11 mouse cellular contexts compared by ENCODE assay signal in genomic region chr16:50462226-50462870, GRCm38 (mm10). TPM values are rescaled to one million over a fixed set of nuclear protein-coding genes. Genes with fewer than 3 reads are reported as not detected.
DNase-seq lines count a peak whose midpoint lies in the region; ATAC-seq lines count a peak whose summit lies in the region.
"Had no signal": no experiment of that assay in that cellular context is flagged by ENCODE, and none has a peak within 500 bp of the region (broad histone marks: within the 10 kb centered on the region; RNA-seq: fewer than 3 reads in every experiment).

No protein-coding gene starts in this region.

- no peak overlapping the region for H3K27ac ChIP-seq in heart, embryonic 14.5 days (replicated peaks in 1 of 2; ENCODE audit: control insufficient read depth in 1 of 2, insufficient read depth in 1 of 2, low read depth in 2 of 2, low read length in 2 of 2)
- H3K27ac ChIP-seq in midbrain, embryonic 11.5 days (ENCODE audit: low read depth, low read length) = no peak overlapping the region
- no peak overlapping the region for H3K27ac ChIP-seq in midbrain, embryonic 13.5 days
- no peak overlapping the region for H3K27ac ChIP-seq in neural tube, embryonic 14.5 days (ENCODE audit: low read depth, low read length)

- 30% methylated on average over 10 of the region's 10 CpGs for WGBS in heart, embryonic 14.5 days
- 38% methylated on average over 10 of the region's 10 CpGs for WGBS in midbrain, embryonic 11.5 days
- WGBS in midbrain, embryonic 13.5 days = 34% methylated on average over 10 of the region's 10 CpGs
- 20% methylated on average over 10 of the region's 10 CpGs for WGBS in neural tube, embryonic 14.5 days

- DNase-seq in heart, adult 9 months (ENCODE audit: low spot score in 2 of 2) = no peak
- peak; percentile 80 for DNase-seq in midbrain, embryonic 11.5 days (ENCODE audit: low spot score, missing footprints)
- DNase-seq in urinary bladder, adult 18-20 months (ENCODE audit: low spot score in 2 of 2) = no peak
- DNase-seq in cerebellum, postnatal 4 days (ENCODE audit: low spot score in 2 of 2) = no peak
- DNase-seq: kidney, adult 18-20 months; thymus, postnatal 25 days had no signal

- H3K4me3 ChIP-seq in heart, embryonic 14.5 days (ENCODE audit: control insufficient read depth in 1 of 2, insufficient read depth in 1 of 2, low read depth in 1 of 2, low read length in 2 of 2) = no peak overlapping the region
- no peak overlapping the region for H3K4me3 ChIP-seq in midbrain, embryonic 11.5 days (ENCODE audit: low read depth, low read length)
- H3K4me3 ChIP-seq in midbrain, embryonic 13.5 days (replicated peaks) = no peak overlapping the region
- no peak overlapping the region for H3K4me3 ChIP-seq in neural tube, embryonic 14.5 days (ENCODE audit: low read depth, low read length)

- no peaks in the 10 kb centered on the region for H3K27me3 ChIP-seq in heart, embryonic 14.5 days (ENCODE audit: control insufficient read depth, insufficient read depth, low read length)
- H3K27me3 ChIP-seq in midbrain, embryonic 11.5 days (ENCODE audit: control insufficient read depth, insufficient read depth, low read length) = no peaks in the 10 kb centered on the region
- H3K27me3 ChIP-seq in midbrain, embryonic 13.5 days = no peaks in the 10 kb centered on the region
- no peaks in the 10 kb centered on the region for H3K27me3 ChIP-seq in neural tube, embryonic 14.5 days (ENCODE audit: control insufficient read depth, insufficient read depth, low read length)

- H3K4me1 ChIP-seq in heart, embryonic 14.5 days (ENCODE audit: control insufficient read depth in 2 of 2, insufficient read depth in 2 of 2, low read length in 2 of 2) = peaks cover 0 to 4% of the 10 kb centered on the region in 2 experiments; a peak in 1 of 4 replicates
- no peaks in the 10 kb centered on the region for H3K4me1 ChIP-seq in midbrain, embryonic 11.5 days (ENCODE audit: control insufficient read depth, insufficient read depth, low read length)
- no peaks in the 10 kb centered on the region for H3K4me1 ChIP-seq in midbrain, embryonic 13.5 days (replicated peaks)
- H3K4me1 ChIP-seq in neural tube, embryonic 14.5 days (ENCODE audit: control insufficient read depth, insufficient read depth, low read length) = no peaks in the 10 kb centered on the region

- ATAC-seq in heart, embryonic 14.5 days (ENCODE audit: insufficient number of reproducible peaks, insufficient read depth, low FRiP score, low read depth) = no peak
- no peak for ATAC-seq in midbrain, embryonic 11.5 days (ENCODE audit: low FRiP score)
- no peak for ATAC-seq in midbrain, embryonic 13.5 days
- 0 out of 2 replicates have a peak, but pooled peaks have one; percentile 29 for ATAC-seq in common myeloid progenitor, adult 5-6 weeks (replicated peaks; ENCODE audit: low read depth, poor library complexity, severe bottlenecking)
- peak; percentile 31; the same call in 1 of the 2 replicates for ATAC-seq in neural tube, embryonic 14.5 days (ENCODE audit: low read depth)

- 0 out of 2 replicates have a peak overlapping the region, but pooled peaks have one; percentile 3 for H3K4me2 ChIP-seq in heart, embryonic 14.5 days (ENCODE audit: low read length)
- H3K4me2 ChIP-seq in midbrain, embryonic 11.5 days = no peak overlapping the region
- no peak overlapping the region for H3K4me2 ChIP-seq in midbrain, embryonic 13.5 days (replicated peaks)
- H3K4me2 ChIP-seq in neural tube, embryonic 14.5 days (ENCODE audit: low read depth, low read length) = no peak overlapping the region

- H3K36me3 ChIP-seq in heart, embryonic 14.5 days (ENCODE audit: control insufficient read depth, insufficient read depth, low read length) = no peaks in the 10 kb centered on the region
- H3K36me3 ChIP-seq in midbrain, embryonic 11.5 days (ENCODE audit: control insufficient read depth, insufficient read depth, low read length) = no peaks in the 10 kb centered on the region
- H3K36me3 ChIP-seq in midbrain, embryonic 13.5 days = no peaks in the 10 kb centered on the region
- H3K36me3 ChIP-seq in neural tube, embryonic 14.5 days (ENCODE audit: control insufficient read depth, insufficient read depth, low read length) = no peaks in the 10 kb centered on the region
- H3K36me3 ChIP-seq: G1E had no signal

- no peak overlapping the region for H3K9ac ChIP-seq in heart, embryonic 14.5 days (ENCODE audit: low read length)
- no peak overlapping the region for H3K9ac ChIP-seq in midbrain, embryonic 11.5 days (ENCODE audit: low read length)
- no peak overlapping the region for H3K9ac ChIP-seq in midbrain, embryonic 13.5 days (replicated peaks)
- no peak overlapping the region for H3K9ac ChIP-seq in neural tube, embryonic 14.5 days (replicated peaks; ENCODE audit: low read depth, low read length)

- H3K9me3 ChIP-seq in heart, embryonic 14.5 days (ENCODE audit: control insufficient read depth, low read length) = no peaks in the 10 kb centered on the region
- H3K9me3 ChIP-seq in midbrain, embryonic 11.5 days (ENCODE audit: control insufficient read depth, low read length) = no peaks in the 10 kb centered on the region
- no peaks in the 10 kb centered on the region for H3K9me3 ChIP-seq in midbrain, embryonic 13.5 days
- H3K9me3 ChIP-seq in neural tube, embryonic 14.5 days (ENCODE audit: control insufficient read depth, low read length) = no peaks in the 10 kb centered on the region
- H3K9me3 ChIP-seq: G1E had no signal

RNA-seq across cellular contexts. Expression of gene Bbx, which starts 30.2 kb away (rescaled TPM):
- 28.8 and 33.1 TPM in 2 replicates for polyA plus RNA-seq in heart, embryonic 14.5 days (2014; fragmentation: Nextera tagmentation; extraction: Ambion mirVana)
- polyA plus RNA-seq in midbrain, embryonic 11.5 days (2014; fragmentation: Nextera tagmentation; extraction: Ambion mirVana) = 23.8 and 30.1 TPM in 2 replicates
- 26.3 and 27.7 TPM in 2 replicates for polyA plus RNA-seq in midbrain, embryonic 13.5 days (2015; fragmentation: Nextera tagmentation; extraction: Ambion mirVana)
- 42.9 and 43.7 TPM in 2 replicates for total RNA-seq in common myeloid progenitor, adult 5-6 weeks (2017)
- polyA plus RNA-seq in neural tube, embryonic 14.5 days (2014; fragmentation: Nextera tagmentation; extraction: Ambion mirVana) = 12.4 and 17.7 TPM in 2 replicates

Comparison
In these comparisons a context has a peak if more than half of its experiments do, and no peak if none do; other contexts are left out.
1. ATAC-seq: peak in common myeloid progenitor, adult 5-6 weeks (single experiment) and neural tube, embryonic 14.5 days (single experiment); none in heart, embryonic 14.5 days (single experiment), midbrain, embryonic 11.5 days (single experiment) and midbrain, embryonic 13.5 days (single experiment).